Mouse (Mus musculus) right cerebral cortex, postnatal 36 days (tissue): ENCODE results near the gene Gpatch8.

Experiments used
- DNase-seq, 2 experiments: peaks; one replicate each; pipeline ENCODE4 v3.0.0; 2022; ENCODE audit warnings: low spot score in 2 of 2, mixed read lengths in 1 of 2

The Gpatch8 gene

GRCm38 (mm10) chr11:102453131-102453530 is 103.1 kb downstream of the Gpatch8 start:
- no peak for DNase-seq

GRCm38 (mm10) chr11:102449043-102450008 is 106.9 kb downstream of the Gpatch8 start:
- no peak for DNase-seq

- DNase-seq, result no peak
Observed at GRCm38 (mm10) chr11:102448327-102448726, 107.9 kb downstream of the Gpatch8 start.

GRCm38 (mm10) chr11:102447497-102447896 is 108.7 kb downstream of the Gpatch8 start, which contains the start of gene Fam171a2:
Fam171a2 (minus strand) TSS chr11:102447682.
- no peak for DNase-seq

GRCm38 (mm10) chr11:102446581-102447461 is 109.4 kb downstream of the Gpatch8 start:
- no peak for DNase-seq

GRCm38 (mm10) chr11:102445891-102446361 is 110.3 kb downstream of the Gpatch8 start:
- DNase-seq, result no peak

GRCm38 (mm10) chr11:102445264-102445890 is 110.8 kb downstream of the Gpatch8 start:
- DNase-seq, result no peak

GRCm38 (mm10) chr11:102444781-102445180 is 111.4 kb downstream of the Gpatch8 start:
- no peak for DNase-seq

GRCm38 (mm10) chr11:102444321-102444720 is 111.9 kb downstream of the Gpatch8 start:
- DNase-seq, result no peak

GRCm38 (mm10) chr11:102443740-102444139 is 112.5 kb downstream of the Gpatch8 start:
- no peak for DNase-seq

- DNase-seq, result no peak
Observed at GRCm38 (mm10) chr11:102442089-102442488, 114.1 kb downstream of the Gpatch8 start.

- no peak for DNase-seq
Observed at GRCm38 (mm10) chr11:102441434-102441833, 114.8 kb downstream of the Gpatch8 start.

GRCm38 (mm10) chr11:102440255-102440654 is 115.9 kb downstream of the Gpatch8 start:
- DNase-seq, result no peak

GRCm38 (mm10) chr11:102439093-102440082 is 116.8 kb downstream of the Gpatch8 start:
- DNase-seq, result no peak

GRCm38 (mm10) chr11:102438212-102439092 is 117.7 kb downstream of the Gpatch8 start:
- peak in 1 of 2 experiments; percentile 51 for DNase-seq

- DNase-seq, result peak in 1 of 2 experiments; percentile 59
Observed at GRCm38 (mm10) chr11:102437120-102438061, 118.8 kb downstream of the Gpatch8 start.

GRCm38 (mm10) chr11:102436471-102436790 is 119.8 kb downstream of the Gpatch8 start:
- DNase-seq, result no peak

- no peak for DNase-seq
Observed at GRCm38 (mm10) chr11:102435754-102436470, 120.3 kb downstream of the Gpatch8 start.
